Mouse (Mus musculus) brain, adult 2 months (tissue): ENCODE results near the gene Ddias.

Experiments
- DNase-seq: peaks from one replicate; pipeline ENCODE4 v3.0.0; 2011; ENCODE audit warnings: low read depth, low spot score

Gene Ddias

GRCm38 (mm10) chr7:92866526-92866925, 7.5 kb downstream of the Ddias start:
- peak; percentile 67 for DNase-seq

- DNase-seq = peak; percentile 4
Observed at GRCm38 (mm10) chr7:92848246-92848645, 25.8 kb downstream of the Ddias start.

GRCm38 (mm10) chr7:92842254-92842653, 31.8 kb downstream of the Ddias start:
- no peak for DNase-seq

GRCm38 (mm10) chr7:92837907-92838306, 36.1 kb downstream of the Ddias start:
- DNase-seq = peak; percentile 70

GRCm38 (mm10) chr7:92837226-92837625, 36.8 kb downstream of the Ddias start:
- DNase-seq = peak; percentile 31

GRCm38 (mm10) chr7:92836447-92836846, 37.6 kb downstream of the Ddias start:
- no peak for DNase-seq

GRCm38 (mm10) chr7:92834391-92834790, 39.7 kb downstream of the Ddias start:
- DNase-seq = no peak

GRCm38 (mm10) chr7:92832395-92832794, 41.7 kb downstream of the Ddias start:
- no peak for DNase-seq

GRCm38 (mm10) chr7:92827981-92828380, 46.1 kb downstream of the Ddias start:
- peak; percentile 93 for DNase-seq

GRCm38 (mm10) chr7:92826248-92826647, 47.8 kb downstream of the Ddias start:
- DNase-seq = no peak

- DNase-seq = no peak
Observed at GRCm38 (mm10) chr7:92822409-92823101, 51.5 kb downstream of the Ddias start.

GRCm38 (mm10) chr7:92821871-92822270, 52.2 kb downstream of the Ddias start:
- no peak for DNase-seq

GRCm38 (mm10) chr7:92820941-92821465, 53.0 kb downstream of the Ddias start:
- peak; percentile 62 for DNase-seq

- DNase-seq = no peak
Observed at GRCm38 (mm10) chr7:92820410-92820809, 53.6 kb downstream of the Ddias start.

- DNase-seq = no peak
Observed at GRCm38 (mm10) chr7:92819656-92820055, 54.4 kb downstream of the Ddias start.

- DNase-seq = no peak
Observed at GRCm38 (mm10) chr7:92817886-92818285, 56.2 kb downstream of the Ddias start.

GRCm38 (mm10) chr7:92817242-92817641, 56.8 kb downstream of the Ddias start:
- no peak for DNase-seq

- DNase-seq = no peak
Observed at GRCm38 (mm10) chr7:92811667-92812279, 62.3 kb downstream of the Ddias start.
